Mouse (Mus musculus): ENCODE data around the gene Mphosph8. TPM values are rescaled to one million over a fixed set of nuclear protein-coding genes. Genes with fewer than 3 reads are reported as not detected.

Mphosph8 gene
- total RNA-seq (2021): 10 to 100 TPM; 29.1 to 35.5 TPM
- long read RNA-seq, experiment 1, transcript Mphosph8-201 (14 exons, 2,939 nt): major isoform, 8 of 17 reads
- long read RNA-seq, experiment 1, partial matches to known transcripts: 5 of 17 reads
- long read RNA-seq, experiment 1, other reads (novel, unspliced or antisense): 3 of 17 reads
- long read RNA-seq, experiment 2, transcript Mphosph8-201 (14 exons, 2,939 nt): major isoform, 10 of 37 reads
- long read RNA-seq, experiment 2, partial matches to known transcripts: 16 of 37 reads
- long read RNA-seq, experiment 2, other reads (novel, unspliced or antisense): 11 of 37 reads

DNA sequence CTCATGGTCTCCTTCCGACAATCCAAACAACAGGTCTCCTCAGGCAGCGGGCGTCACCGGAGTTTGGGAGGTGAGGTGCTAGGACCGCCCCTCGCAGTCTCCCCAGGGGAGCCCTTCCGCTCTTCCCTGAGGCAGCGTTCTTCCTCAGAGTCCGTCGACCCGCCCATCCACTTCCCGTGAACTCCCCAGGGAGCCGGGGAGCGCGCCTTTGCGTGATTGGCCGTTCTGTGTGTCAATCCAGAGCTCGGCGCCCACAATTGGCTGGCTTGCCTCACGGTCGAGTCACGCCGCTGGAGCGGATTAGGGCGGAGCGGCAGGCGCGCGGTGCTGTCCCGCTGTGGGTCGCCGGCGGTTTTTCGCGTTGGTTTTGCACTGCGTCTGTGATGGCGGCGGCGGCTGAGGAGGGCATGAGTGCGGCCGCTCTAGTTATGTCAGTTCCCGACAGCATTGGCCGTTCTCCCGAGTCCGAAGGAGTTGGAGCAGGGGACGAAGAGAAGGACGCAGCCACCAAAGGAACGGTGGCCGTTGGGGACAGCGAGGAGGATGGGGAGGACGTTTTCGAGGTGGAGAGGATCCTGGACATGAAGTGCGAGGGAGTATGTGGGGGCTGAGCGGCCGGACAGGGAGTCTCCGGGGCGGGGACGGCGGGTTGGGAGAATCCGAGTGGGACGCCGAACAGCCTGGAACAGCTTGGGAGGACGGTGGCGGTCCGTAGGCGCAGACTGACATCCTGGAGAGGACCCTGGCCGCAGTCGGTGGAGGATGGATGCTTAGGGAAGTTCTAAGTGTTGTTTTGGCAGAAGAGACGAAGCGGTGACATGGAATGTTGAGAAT, at the start of gene Mphosph8:
TSS of gene Mphosph8 (plus strand) at position 280 of the 834 bp plus-strand sequence.
- DNase-seq (ENCODE audit: low spot score in 2 of 2): peak; percentile 98

GRCm38 (mm10) chr14:56620425-56620824, 47.6 kb upstream of the Mphosph8 start:
- DNase-seq (ENCODE audit: low spot score in 2 of 2): no peak

- no peak for DNase-seq (ENCODE audit: low spot score in 2 of 2)
Measured at GRCm38 (mm10) chr14:56626202-56626601, 41.8 kb upstream of the Mphosph8 start.

- no peak for DNase-seq (ENCODE audit: low spot score in 2 of 2)
Measured at GRCm38 (mm10) chr14:56628336-56628735, 39.7 kb upstream of the Mphosph8 start.

DNA sequence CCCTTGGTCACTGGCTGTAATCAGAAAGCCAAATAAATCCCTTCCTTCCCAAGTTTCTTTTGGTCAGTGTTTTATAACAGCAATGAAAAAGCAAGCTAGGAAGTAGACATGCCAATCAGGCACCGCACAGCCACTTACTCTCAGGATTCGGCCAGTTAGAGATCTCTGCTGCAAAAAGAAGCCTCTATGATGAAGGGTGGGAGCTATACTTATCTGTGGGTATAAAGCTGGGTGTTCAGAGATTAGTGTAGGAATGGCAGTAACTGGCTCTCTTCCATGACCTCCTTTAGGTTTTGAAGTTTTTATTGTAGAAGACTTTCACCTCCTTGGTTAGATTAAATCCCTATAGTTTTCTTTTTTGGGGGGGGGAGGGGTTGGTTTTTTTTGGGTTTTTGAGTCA, 36.9 kb upstream of the Mphosph8 start:
- no peak for DNase-seq (ENCODE audit: low spot score in 2 of 2)

DNA sequence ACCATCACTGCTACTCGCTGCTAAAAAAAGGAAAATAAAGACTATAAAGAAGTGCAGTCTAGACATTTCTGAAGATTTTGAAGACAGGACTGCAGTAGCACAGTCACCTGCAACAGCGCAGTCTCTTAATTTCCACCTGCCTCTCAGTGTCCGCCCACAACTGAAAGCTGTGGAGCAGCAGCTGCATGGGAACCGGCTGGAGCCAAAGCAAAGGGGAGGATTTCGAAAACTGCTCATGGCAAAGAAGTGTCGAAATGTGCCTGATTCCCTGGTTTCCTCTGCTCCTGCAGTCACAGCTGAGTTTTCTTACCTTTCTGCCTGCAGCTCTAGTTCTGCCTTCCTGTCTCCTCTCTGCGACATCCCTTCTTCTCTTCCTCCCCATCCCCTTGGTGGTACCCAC, 20.8 kb upstream of the Mphosph8 start:
- DNase-seq (ENCODE audit: low spot score in 2 of 2): no peak

- DNase-seq (ENCODE audit: low spot score in 2 of 2): no peak
Measured at GRCm38 (mm10) chr14:56649448-56649847, 18.6 kb upstream of the Mphosph8 start.

GRCm38 (mm10) chr14:56665651-56666050, 2.4 kb upstream of the Mphosph8 start:
- DNase-seq (ENCODE audit: low spot score in 2 of 2): no peak

DNA sequence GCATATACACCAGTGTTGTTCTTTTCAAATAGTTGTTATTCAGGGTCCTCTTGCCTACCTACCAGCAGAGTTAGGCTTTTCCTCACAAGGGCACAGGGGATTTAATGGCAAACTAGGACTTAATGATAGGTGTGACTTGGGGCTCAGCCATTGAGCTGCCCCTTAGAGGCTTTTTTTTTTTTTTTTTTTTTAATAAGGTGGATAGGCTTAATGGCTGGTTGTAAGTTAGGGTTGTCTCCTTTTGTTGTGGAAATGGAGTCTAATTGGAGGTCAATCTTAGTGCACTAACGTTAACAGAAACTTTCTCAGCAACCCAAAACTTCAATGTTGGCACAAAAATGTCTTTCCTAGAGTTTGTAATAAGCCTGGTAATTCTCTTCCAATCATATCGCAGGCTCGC, 1.1 kb upstream of the Mphosph8 start:
- DNase-seq (ENCODE audit: low spot score in 2 of 2): no peak

- no peak for DNase-seq (ENCODE audit: low spot score in 2 of 2)
Measured at GRCm38 (mm10) chr14:56669046-56669620, 1.1 kb downstream of the Mphosph8 start.

DNA sequence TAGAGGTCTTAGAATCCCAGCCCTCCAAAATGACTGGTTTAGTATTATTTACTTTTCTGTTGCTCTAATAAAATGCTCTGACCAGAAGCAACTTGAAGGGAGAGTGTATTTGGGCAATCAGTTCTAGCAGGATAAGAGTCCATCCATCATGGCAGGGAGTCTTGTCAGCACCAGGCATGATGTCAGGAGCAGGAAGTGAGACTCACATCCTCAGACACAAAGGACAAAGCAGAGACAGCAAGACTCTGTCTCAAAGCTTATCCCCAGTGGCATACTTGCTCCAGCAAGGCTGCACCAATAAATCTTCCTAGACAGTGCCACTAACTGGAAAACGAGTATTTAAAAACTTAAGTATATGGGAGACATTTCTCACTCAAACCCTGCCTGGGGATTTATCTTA, 17.4 kb downstream of the Mphosph8 start:
- no peak for DNase-seq (ENCODE audit: low spot score in 2 of 2)

DNA sequence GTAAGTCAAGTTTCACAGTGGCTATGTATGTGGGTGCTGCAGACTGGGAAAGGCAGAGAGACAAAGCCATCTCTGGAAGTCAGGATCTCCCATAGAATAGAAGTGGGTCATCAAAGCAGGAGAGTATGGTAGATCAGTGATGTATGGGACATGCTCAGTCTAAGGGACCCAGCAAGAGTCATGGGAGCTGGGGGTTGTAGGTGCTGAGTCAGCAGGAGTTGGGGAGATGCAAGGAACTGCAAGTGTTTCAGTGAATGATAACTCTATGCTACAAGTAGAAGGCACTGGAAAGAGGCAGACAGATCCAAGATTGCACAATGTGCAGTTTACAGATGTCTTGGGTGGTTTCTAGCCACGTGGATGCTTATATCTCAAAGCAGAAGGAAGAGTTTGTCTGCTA, 21.1 kb downstream of the Mphosph8 start:
- DNase-seq (ENCODE audit: low spot score in 2 of 2): no peak

DNA sequence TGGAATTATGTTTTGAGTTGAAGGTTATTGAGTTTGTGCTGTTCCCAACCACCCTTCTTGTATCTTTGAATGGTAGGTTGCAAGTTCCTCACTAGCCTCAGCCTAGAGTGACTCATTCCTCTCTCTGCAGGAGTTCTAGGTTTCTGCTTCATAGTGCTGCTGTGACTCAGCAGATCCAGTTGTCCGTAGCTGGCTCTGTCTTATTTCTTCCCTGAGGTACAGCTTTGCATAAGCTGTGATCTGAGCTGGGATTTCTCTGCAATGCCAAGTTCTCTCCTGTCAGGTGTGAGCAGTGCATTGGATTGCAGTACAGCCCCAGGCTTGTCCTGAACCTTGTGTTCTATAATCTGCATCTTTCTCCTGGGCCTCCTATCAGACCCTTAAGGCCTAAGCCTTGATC, 21.7 kb downstream of the Mphosph8 start:
- DNase-seq (ENCODE audit: low spot score in 2 of 2): no peak

GRCm38 (mm10) chr14:56695495-56695894, 27.4 kb downstream of the Mphosph8 start:
- no peak for DNase-seq (ENCODE audit: low spot score in 2 of 2)

DNA sequence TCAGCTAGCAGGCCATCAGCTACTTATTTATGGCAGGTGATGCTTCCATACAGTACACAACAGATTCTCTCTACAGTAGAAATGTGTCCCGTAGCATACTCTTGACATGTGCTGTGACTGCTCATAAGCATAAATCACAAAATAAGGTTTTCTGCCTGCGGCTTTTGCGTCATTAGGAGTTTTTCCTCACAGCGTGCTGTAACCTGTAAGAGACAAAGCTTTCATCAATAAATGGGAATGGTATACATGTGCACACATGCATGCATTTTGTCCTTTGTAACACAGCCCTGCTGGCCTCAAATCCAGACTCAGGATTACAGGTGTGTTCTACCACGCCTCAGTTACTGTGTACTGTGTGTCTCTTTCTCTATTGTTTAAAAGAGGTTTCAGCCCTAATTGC, 29.8 kb downstream of the Mphosph8 start:
- DNase-seq (ENCODE audit: low spot score in 2 of 2): no peak

GRCm38 (mm10) chr14:56702644-56703043, 34.6 kb downstream of the Mphosph8 start:
- no peak for DNase-seq (ENCODE audit: low spot score in 2 of 2)

GRCm38 (mm10) chr14:56705687-56706086, 37.6 kb downstream of the Mphosph8 start:
- DNase-seq (ENCODE audit: low spot score in 2 of 2): no peak

GRCm38 (mm10) chr14:56726493-56726892, 58.4 kb downstream of the Mphosph8 start:
- no peak for DNase-seq (ENCODE audit: low spot score in 2 of 2)

DNA sequence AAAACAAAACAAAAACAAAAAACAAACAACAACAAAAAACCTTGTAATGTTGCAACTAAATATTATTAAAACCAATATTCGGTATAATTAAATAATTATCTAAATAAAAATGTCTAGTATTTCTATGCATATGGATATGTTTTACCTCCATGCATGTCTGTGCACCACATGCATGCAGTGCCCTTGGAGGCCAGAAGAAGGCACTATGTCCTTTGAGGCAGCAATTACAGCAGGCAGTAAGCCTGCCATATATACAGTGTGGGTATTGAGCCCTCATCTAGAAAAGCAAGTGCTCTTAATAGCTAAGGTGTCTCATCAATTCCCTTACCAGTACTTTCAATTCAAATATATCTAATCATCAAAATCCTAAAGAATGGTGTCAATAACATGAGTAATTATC, 72.1 kb downstream of the Mphosph8 start:
- no peak for DNase-seq (ENCODE audit: low spot score in 2 of 2)
